Mouse (Mus musculus): Measurements from ENCODE around the gene Ccdc181.

The Ccdc181 gene

DNA sequence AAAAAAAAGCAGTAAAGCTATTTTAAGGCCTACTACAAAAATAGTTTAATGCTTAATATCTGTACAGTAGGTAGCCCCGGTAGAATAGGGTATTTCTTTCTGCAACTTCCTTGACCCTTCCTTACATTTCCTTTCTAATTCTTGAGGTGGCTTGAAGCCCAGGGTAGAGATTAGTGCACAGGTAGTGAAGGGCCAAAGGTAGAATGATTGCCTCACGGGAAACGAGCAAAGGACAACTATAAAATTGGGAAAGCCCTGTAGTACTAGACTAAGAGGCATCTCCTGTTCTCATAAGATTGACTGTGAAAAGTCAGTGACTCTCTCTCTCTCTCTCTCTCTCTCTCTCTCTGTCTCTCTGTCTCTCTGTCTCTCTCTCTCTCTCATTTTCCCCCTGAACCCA lies 60.0 kb downstream of the Ccdc181 start:
- DNase-seq (ENCODE audit: low read depth, low spot score) = no peak

DNA sequence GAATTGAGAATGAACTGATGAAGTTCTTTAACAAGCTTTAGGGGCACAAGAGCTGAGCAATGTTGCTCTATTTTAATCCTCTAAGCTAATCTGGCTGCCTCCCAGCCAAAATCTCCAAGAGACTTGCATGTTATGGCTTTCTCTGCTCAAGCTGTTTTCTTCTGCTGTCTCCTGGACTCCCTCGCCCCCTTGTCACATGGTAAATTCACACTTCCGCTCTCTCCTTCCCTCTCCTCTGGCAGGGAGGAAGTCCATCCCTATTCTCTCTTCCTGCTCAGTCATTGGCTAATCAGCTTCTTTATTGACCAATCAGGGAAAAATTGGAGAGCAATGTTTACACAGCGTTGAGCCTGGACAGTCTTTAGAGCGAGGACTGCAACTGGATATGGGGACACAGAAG lies 60.5 kb downstream of the Ccdc181 start:
- DNase-seq (ENCODE audit: low read depth, low spot score) = no peak

Data from retina, adult 2 months (tissue).